Mouse (Mus musculus) heart, postnatal 0 days (tissue): ENCODE data around the gene Nop2.

Source experiments
- CTCF ChIP-seq: IDR thresholded peaks from 2 replicates; pipeline ENCODE4 v1.5.1; 2016; ENCODE audit warnings: antibody characterized with exemption, control low read depth, low read depth
- EP300 ChIP-seq: IDR thresholded peaks from 2 replicates; pipeline ENCODE4 v1.6.1; 2016; ENCODE audit warnings: antibody characterized with exemption, low read depth

GRCm38 (mm10) chr6:125153682-125154081 lies 22.0 kb downstream of the Nop2 start:
- TF ChIP-seq CTCF (no peak), EP300 (no peak)
